Mouse (Mus musculus): ENCODE results near the gene Noc2l. TPM values are rescaled to one million over a fixed set of nuclear protein-coding genes. Genes with fewer than 3 reads are reported as not detected.

Gene Noc2l
- polyA plus RNA-seq, 1 experiment from 2014 or later = 53.6 TPM

GRCm38 (mm10) chr4:156197131-156197828 lies 38.5 kb upstream of the Noc2l start, which contains the start of gene Agrn:
Agrn (minus strand) TSS chr4:156197488.
- H3K4me2 ChIP-seq (ENCODE audit: low read depth, low read length) = peak within 1 kb of the TSS; percentile 89
- no peaks in the 10 kb centered on the region for H3K36me3 ChIP-seq (ENCODE audit: control insufficient read depth, insufficient read depth, low read length)
- H3K9ac ChIP-seq (ENCODE audit: low read length) = peak within 1 kb of the TSS; percentile 90
- WGBS = under 1% methylated on average over 31 of the region's 88 CpGs
- no peaks in the 10 kb centered on the region for H3K27me3 ChIP-seq (ENCODE audit: control insufficient read depth, insufficient read depth, low read length)
- H3K27ac ChIP-seq (ENCODE audit: low read length) = peak within 1 kb of the TSS; percentile 91
- ATAC-seq (ENCODE audit: insufficient read depth, low FRiP score) = peak; percentile 86
- H3K4me3 ChIP-seq (replicated peaks; ENCODE audit: low read length) = peak within 1 kb of the TSS; percentile 88
- peaks cover 41% of the 10 kb centered on the region for H3K4me1 ChIP-seq (ENCODE audit: control insufficient read depth, insufficient read depth, low read length)
- no peaks in the 10 kb centered on the region for H3K9me3 ChIP-seq (replicated peaks; ENCODE audit: control insufficient read depth, low read length)

GRCm38 (mm10) chr4:156197829-156198205 lies 38.0 kb upstream of the Noc2l start:
- Histone ChIP-seq H3K36me3 (ENCODE audit: control insufficient read depth, insufficient read depth, low read length) (no peaks in the 10 kb centered on the region), H3K27me3 (ENCODE audit: control insufficient read depth, insufficient read depth, low read length) (no peaks in the 10 kb centered on the region), H3K27ac (ENCODE audit: low read length) (peak overlapping the region; percentile 91), H3K9me3 (replicated peaks; ENCODE audit: control insufficient read depth, low read length) (no peaks in the 10 kb centered on the region), H3K4me3 (replicated peaks; ENCODE audit: low read length) (peak overlapping the region; percentile 59), H3K9ac (ENCODE audit: low read length) (peak overlapping the region; percentile 82), H3K4me2 (ENCODE audit: low read depth, low read length) (peak overlapping the region; percentile 69), H3K4me1 (ENCODE audit: control insufficient read depth, insufficient read depth, low read length) (peaks cover 39% of the 10 kb centered on the region)
- WGBS = 0% methylated on average over 26 of the region's 26 CpGs
- ATAC-seq (ENCODE audit: insufficient read depth, low FRiP score) = peak; percentile 89

- Histone ChIP-seq H3K9me3 (replicated peaks; ENCODE audit: control insufficient read depth, low read length) (no peaks in the 10 kb centered on the region), H3K36me3 (ENCODE audit: control insufficient read depth, insufficient read depth, low read length) (no peaks in the 10 kb centered on the region), H3K4me3 (replicated peaks; ENCODE audit: low read length) (no peak within 1 kb of the TSS), H3K9ac (ENCODE audit: low read length) (0 out of 2 replicates have a peak within 1 kb of the TSS, but pooled peaks have one; percentile 18), H3K27me3 (ENCODE audit: control insufficient read depth, insufficient read depth, low read length) (peaks cover 9% of the 10 kb centered on the region), H3K27ac (ENCODE audit: low read length) (no peak within 1 kb of the TSS), H3K4me1 (ENCODE audit: control insufficient read depth, insufficient read depth, low read length) (peaks cover 19% of the 10 kb centered on the region), H3K4me2 (ENCODE audit: low read depth, low read length) (peak within 1 kb of the TSS; percentile 36; the same call in 1 of the 2 replicates)
- 53% methylated on average over 10 of the region's 10 CpGs for WGBS
- ATAC-seq (ENCODE audit: insufficient read depth, low FRiP score) = no peak
Observed at GRCm38 (mm10) chr4:156200623-156201475, 35.0 kb upstream of the Noc2l start, which contains the start of gene Isg15. Isg15 (minus strand) TSS chr4:156200818.

- no peaks in the 10 kb centered on the region for H3K36me3 ChIP-seq (ENCODE audit: control insufficient read depth, insufficient read depth, low read length)
- no peak for ATAC-seq (ENCODE audit: insufficient read depth, low FRiP score)
- H3K9me3 ChIP-seq (replicated peaks; ENCODE audit: control insufficient read depth, low read length) = no peaks in the 10 kb centered on the region
- H3K4me1 ChIP-seq (ENCODE audit: control insufficient read depth, insufficient read depth, low read length) = peaks cover 12% of the 10 kb centered on the region; the same call in 1 of the 2 replicates
- peak overlapping the region; percentile 63 for H3K4me3 ChIP-seq (replicated peaks; ENCODE audit: low read length)
- H3K9ac ChIP-seq (ENCODE audit: low read length) = peak overlapping the region; percentile 82
- no peak overlapping the region for H3K27ac ChIP-seq (ENCODE audit: low read length)
- WGBS = 33% methylated on average over 12 of the region's 12 CpGs
- peaks cover 9% of the 10 kb centered on the region for H3K27me3 ChIP-seq (ENCODE audit: control insufficient read depth, insufficient read depth, low read length)
- peak overlapping the region; percentile 96 for H3K4me2 ChIP-seq (ENCODE audit: low read depth, low read length)
Observed at GRCm38 (mm10) chr4:156202462-156202893, 33.3 kb upstream of the Noc2l start.

- Histone ChIP-seq H3K27ac (ENCODE audit: low read length) (peak within 1 kb of the TSS; percentile 49), H3K36me3 (ENCODE audit: control insufficient read depth, insufficient read depth, low read length) (no peaks in the 10 kb centered on the region), H3K4me2 (ENCODE audit: low read depth, low read length) (peak within 1 kb of the TSS; percentile 96), H3K9me3 (replicated peaks; ENCODE audit: control insufficient read depth, low read length) (no peaks in the 10 kb centered on the region), H3K4me3 (replicated peaks; ENCODE audit: low read length) (peak within 1 kb of the TSS; percentile 63), H3K27me3 (ENCODE audit: control insufficient read depth, insufficient read depth, low read length) (peaks cover 9% of the 10 kb centered on the region), H3K9ac (ENCODE audit: low read length) (peak within 1 kb of the TSS; percentile 82), H3K4me1 (ENCODE audit: control insufficient read depth, insufficient read depth, low read length) (peaks cover 12% of the 10 kb centered on the region; the same call in 1 of the 2 replicates)
- under 1% methylated on average over 33 of the region's 39 CpGs for WGBS
- ATAC-seq (ENCODE audit: insufficient read depth, low FRiP score) = peak; percentile 82
Observed at GRCm38 (mm10) chr4:156203001-156203412, 32.8 kb upstream of the Noc2l start, which contains the start of gene AW011738. AW011738 (plus strand) TSS chr4:156203304.

- no peaks in the 10 kb centered on the region for H3K36me3 ChIP-seq (ENCODE audit: control insufficient read depth, insufficient read depth, low read length)
- peak overlapping the region; percentile 82 for H3K9ac ChIP-seq (ENCODE audit: low read length)
- peak; percentile 41; the same call in 1 of the 2 replicates for ATAC-seq (ENCODE audit: insufficient read depth, low FRiP score)
- no peaks in the 10 kb centered on the region for H3K9me3 ChIP-seq (replicated peaks; ENCODE audit: control insufficient read depth, low read length)
- H3K4me2 ChIP-seq (ENCODE audit: low read depth, low read length) = peak overlapping the region; percentile 96
- H3K4me3 ChIP-seq (replicated peaks; ENCODE audit: low read length) = peak overlapping the region; percentile 63
- peaks cover 9% of the 10 kb centered on the region for H3K27me3 ChIP-seq (ENCODE audit: control insufficient read depth, insufficient read depth, low read length)
- H3K4me1 ChIP-seq (ENCODE audit: control insufficient read depth, insufficient read depth, low read length) = peaks cover 10% of the 10 kb centered on the region; the same call in 1 of the 2 replicates
- H3K27ac ChIP-seq (ENCODE audit: low read length) = peak overlapping the region; percentile 49
- under 1% methylated on average over 49 of the region's 49 CpGs for WGBS
Observed at GRCm38 (mm10) chr4:156203413-156204131, 32.2 kb upstream of the Noc2l start.

- Histone ChIP-seq H3K27ac (ENCODE audit: low read length) (no peak overlapping the region), H3K9ac (ENCODE audit: low read length) (no peak overlapping the region), H3K36me3 (ENCODE audit: control insufficient read depth, insufficient read depth, low read length) (no peaks in the 10 kb centered on the region), H3K4me1 (ENCODE audit: control insufficient read depth, insufficient read depth, low read length) (0 out of 2 replicates have a peak, but pooled peaks cover 1% of the 10 kb centered on the region), H3K4me3 (replicated peaks; ENCODE audit: low read length) (no peak overlapping the region), H3K4me2 (ENCODE audit: low read depth, low read length) (no peak overlapping the region), H3K27me3 (ENCODE audit: control insufficient read depth, insufficient read depth, low read length) (peaks cover 9% of the 10 kb centered on the region; the same call in 1 of the 2 replicates), H3K9me3 (replicated peaks; ENCODE audit: control insufficient read depth, low read length) (no peaks in the 10 kb centered on the region)
- 80% methylated on average over 4 of the region's 4 CpGs for WGBS
- ATAC-seq (ENCODE audit: insufficient read depth, low FRiP score) = no peak
Observed at GRCm38 (mm10) chr4:156208872-156209271, 26.9 kb upstream of the Noc2l start.

- Histone ChIP-seq H3K4me2 (ENCODE audit: low read depth, low read length) (no peak overlapping the region), H3K27me3 (ENCODE audit: control insufficient read depth, insufficient read depth, low read length) (0 out of 2 replicates have a peak, but pooled peaks cover 2% of the 10 kb centered on the region), H3K27ac (ENCODE audit: low read length) (no peak overlapping the region), H3K4me3 (replicated peaks; ENCODE audit: low read length) (no peak overlapping the region), H3K36me3 (ENCODE audit: control insufficient read depth, insufficient read depth, low read length) (no peaks in the 10 kb centered on the region), H3K9me3 (replicated peaks; ENCODE audit: control insufficient read depth, low read length) (no peaks in the 10 kb centered on the region), H3K9ac (ENCODE audit: low read length) (no peak overlapping the region), H3K4me1 (ENCODE audit: control insufficient read depth, insufficient read depth, low read length) (no peaks in the 10 kb centered on the region)
- ATAC-seq (ENCODE audit: insufficient read depth, low FRiP score) = no peak
- WGBS = 69% methylated on average over 13 of the region's 13 CpGs
Observed at GRCm38 (mm10) chr4:156209963-156210635, 25.7 kb upstream of the Noc2l start.
